Mouse (Mus musculus): ENCODE measurements around the gene Plekhm1.

The Plekhm1 gene

GRCm38 (mm10) chr11:103394025-103394424 lies 18.5 kb downstream of the Plekhm1 start:
- DNase-seq: no peak

GRCm38 (mm10) chr11:103387870-103388526 lies 24.5 kb downstream of the Plekhm1 start:
- DNase-seq: no peak

- DNase-seq: no peak
Observed at GRCm38 (mm10) chr11:103386827-103387226, 25.7 kb downstream of the Plekhm1 start.

GRCm38 (mm10) chr11:103381956-103382613 lies 30.4 kb downstream of the Plekhm1 start:
- DNase-seq: no peak

GRCm38 (mm10) chr11:103381505-103381904 lies 31.0 kb downstream of the Plekhm1 start:
- no peak for DNase-seq

- DNase-seq: no peak
Observed at GRCm38 (mm10) chr11:103380460-103380859, 32.0 kb downstream of the Plekhm1 start.

GRCm38 (mm10) chr11:103378341-103378740 lies 34.1 kb downstream of the Plekhm1 start:
- DNase-seq: no peak

- no peak for DNase-seq
Observed at GRCm38 (mm10) chr11:103375772-103376171, 36.7 kb downstream of the Plekhm1 start.

GRCm38 (mm10) chr11:103375258-103375657 lies 37.2 kb downstream of the Plekhm1 start:
- peak; percentile 51 for DNase-seq

GRCm38 (mm10) chr11:103373922-103374321 lies 38.6 kb downstream of the Plekhm1 start:
- DNase-seq: no peak

- no peak for DNase-seq
Observed at GRCm38 (mm10) chr11:103372561-103372960, 39.9 kb downstream of the Plekhm1 start.

- DNase-seq: peak; percentile 35
Observed at GRCm38 (mm10) chr11:103372068-103372467, 40.4 kb downstream of the Plekhm1 start.

- no peak for DNase-seq
Observed at GRCm38 (mm10) chr11:103371222-103371539, 41.3 kb downstream of the Plekhm1 start.

- no peak for DNase-seq
Observed at GRCm38 (mm10) chr11:103370397-103371221, 41.9 kb downstream of the Plekhm1 start.

GRCm38 (mm10) chr11:103365530-103365929 lies 47.0 kb downstream of the Plekhm1 start:
- DNase-seq: no peak

- DNase-seq: no peak
Observed at GRCm38 (mm10) chr11:103365022-103365421, 47.5 kb downstream of the Plekhm1 start.

- no peak for DNase-seq
Observed at GRCm38 (mm10) chr11:103364335-103364734, 48.2 kb downstream of the Plekhm1 start.

- peak; percentile 47 for DNase-seq
Observed at GRCm38 (mm10) chr11:103363214-103364148, 49.0 kb downstream of the Plekhm1 start, which contains the start of gene Arhgap27. TSS of gene Arhgap27 (minus strand) at chr11:103363692.

GRCm38 (mm10) chr11:103362521-103363181 lies 49.8 kb downstream of the Plekhm1 start:
- DNase-seq: no peak

GRCm38 (mm10) chr11:103362054-103362432 lies 50.4 kb downstream of the Plekhm1 start:
- DNase-seq: peak; percentile 29

- DNase-seq: no peak
Observed at GRCm38 (mm10) chr11:103361396-103362053, 51.0 kb downstream of the Plekhm1 start.

Measured in cerebellum, adult 11-12 months (tissue).